Mouse (Mus musculus) gastrocnemius, postnatal 36 days (tissue): ENCODE data around the gene Slc44a4. TPM values are rescaled to one million over a fixed set of nuclear protein-coding genes. Genes with fewer than 3 reads are reported as not detected.
"Not testable (repeated sequence)": the region's sequence is repeated elsewhere in the genome, so short reads cannot be mapped to it uniquely, and the experiment has no call there.

Source experiments
- DNase-seq, 2 experiments: peaks; one replicate each; pipeline ENCODE4 v3.0.0; 2022
- intact Hi-C: fragments of 180-260 bp; cut with DNase I; formaldehyde crosslinking; loops from one replicate; pipeline ENCODE4 v1.15.1; 2025
- total RNA-seq, 2 experiments: library from RNA; stranded (reverse); gene quantifications; 2 replicates each; pipeline ENCODE4 v1.2.3; 2021

Slc44a4 gene
- total RNA-seq, 2 experiments from 2014 or later = 0.17 TPM; not detected in 1

- intact Hi-C loops = no loop called here
- peak; percentile 64 to 76 for DNase-seq
Measured at GRCm38 (mm10) chr17:34898160-34898586, 16.1 kb upstream of the Slc44a4 start, which contains the start of the genes C2 and Ehmt2. Gene C2, minus strand, starts transcription at chr17:34898265. Gene Ehmt2, plus strand, starts transcription at chr17:34898469.

GRCm38 (mm10) chr17:34898706-34899052 lies 15.6 kb upstream of the Slc44a4 start:
- DNase-seq = no peak
- intact Hi-C loops = no loop called here

- intact Hi-C loops = no loop called here
- DNase-seq = peak in 1 of 2 experiments; percentile 50
Measured at GRCm38 (mm10) chr17:34899053-34899889, 15.0 kb upstream of the Slc44a4 start.

- intact Hi-C loops = no loop called here
- no peak for DNase-seq
Measured at GRCm38 (mm10) chr17:34899890-34900243, 14.4 kb upstream of the Slc44a4 start.

GRCm38 (mm10) chr17:34900826-34901225 lies 13.4 kb upstream of the Slc44a4 start:
- intact Hi-C loops, DNase-seq: not testable (repeated sequence)

GRCm38 (mm10) chr17:34901948-34902347 lies 12.3 kb upstream of the Slc44a4 start:
- intact Hi-C loops, DNase-seq: not testable (repeated sequence)

- intact Hi-C loops = no loop called here
- no peak for DNase-seq
Measured at GRCm38 (mm10) chr17:34902895-34903294, 11.4 kb upstream of the Slc44a4 start.

GRCm38 (mm10) chr17:34910982-34911381 lies 3.3 kb upstream of the Slc44a4 start:
- no peak for DNase-seq
- intact Hi-C loops = no loop called here

- intact Hi-C loops = loop anchor here (1.0 kb wide), 1 partner anchor 58 kb away; no protein-coding TSS in a partner anchor
- peak in 1 of 2 experiments; percentile 75 for DNase-seq
Measured at GRCm38 (mm10) chr17:34911945-34912351, 2.3 kb upstream of the Slc44a4 start.

GRCm38 (mm10) chr17:34915410-34915831 lies 1.2 kb downstream of the Slc44a4 start:
- DNase-seq = no peak
- intact Hi-C loops = no loop called here

- intact Hi-C loops = no loop called here
- no peak for DNase-seq
Measured at GRCm38 (mm10) chr17:34916316-34916715, 2.0 kb downstream of the Slc44a4 start.

GRCm38 (mm10) chr17:34917188-34917587 lies 2.9 kb downstream of the Slc44a4 start:
- intact Hi-C loops = no loop called here
- DNase-seq = no peak

GRCm38 (mm10) chr17:34922939-34923338 lies 8.7 kb downstream of the Slc44a4 start:
- DNase-seq = no peak
- intact Hi-C loops = no loop called here

GRCm38 (mm10) chr17:34924258-34924657 lies 10.0 kb downstream of the Slc44a4 start:
- intact Hi-C loops = no loop called here
- DNase-seq = no peak

- no peak for DNase-seq
- intact Hi-C loops = no loop called here
Measured at GRCm38 (mm10) chr17:34927306-34928019, 13.2 kb downstream of the Slc44a4 start.

- DNase-seq = no peak
- intact Hi-C loops = no loop called here
Measured at GRCm38 (mm10) chr17:34928841-34929240, 14.6 kb downstream of the Slc44a4 start.

GRCm38 (mm10) chr17:34931061-34931734 lies 16.9 kb downstream of the Slc44a4 start, which contains the start of gene Neu1:
Gene Neu1, plus strand, starts transcription at chr17:34931253.
- intact Hi-C loops = loop anchor here (10.0 kb wide), 1 partner anchor 54 kb away; the partner anchor contains the start of gene Lsm2
- peak; percentile 98 to 99 for DNase-seq

GRCm38 (mm10) chr17:34931735-34932098 lies 17.5 kb downstream of the Slc44a4 start:
- intact Hi-C loops = loop anchor here (10.0 kb wide), 1 partner anchor 53 kb away; the partner anchor contains the start of gene Lsm2
- no peak for DNase-seq

GRCm38 (mm10) chr17:34932287-34932686 lies 18.0 kb downstream of the Slc44a4 start:
- no peak for DNase-seq
- intact Hi-C loops = loop anchor here (10.0 kb wide), 1 partner anchor 53 kb away; the partner anchor contains the start of gene Lsm2

GRCm38 (mm10) chr17:34934031-34934430 lies 19.8 kb downstream of the Slc44a4 start:
- intact Hi-C loops = loop anchor here (10.0 kb wide), 1 partner anchor 51 kb away; the partner anchor contains the start of gene Lsm2

More at GRCm38 (mm10) chr17:34934031-34934430, 19.8 kb downstream of the Slc44a4 start:
- no peak for DNase-seq
